Mouse (Mus musculus) T-helper 2 cell (primary cell): ENCODE data around the gene Xpnpep2.

Experiments
- in situ Hi-C: fragments of 300-600 bp; cut with MboI, MseI; formaldehyde crosslinking; loops from one replicate; pipeline ENCODE4 v1.15.1; 2025; ENCODE audit warnings: high pct_unique_total_duplicates

The Xpnpep2 gene

DNA sequence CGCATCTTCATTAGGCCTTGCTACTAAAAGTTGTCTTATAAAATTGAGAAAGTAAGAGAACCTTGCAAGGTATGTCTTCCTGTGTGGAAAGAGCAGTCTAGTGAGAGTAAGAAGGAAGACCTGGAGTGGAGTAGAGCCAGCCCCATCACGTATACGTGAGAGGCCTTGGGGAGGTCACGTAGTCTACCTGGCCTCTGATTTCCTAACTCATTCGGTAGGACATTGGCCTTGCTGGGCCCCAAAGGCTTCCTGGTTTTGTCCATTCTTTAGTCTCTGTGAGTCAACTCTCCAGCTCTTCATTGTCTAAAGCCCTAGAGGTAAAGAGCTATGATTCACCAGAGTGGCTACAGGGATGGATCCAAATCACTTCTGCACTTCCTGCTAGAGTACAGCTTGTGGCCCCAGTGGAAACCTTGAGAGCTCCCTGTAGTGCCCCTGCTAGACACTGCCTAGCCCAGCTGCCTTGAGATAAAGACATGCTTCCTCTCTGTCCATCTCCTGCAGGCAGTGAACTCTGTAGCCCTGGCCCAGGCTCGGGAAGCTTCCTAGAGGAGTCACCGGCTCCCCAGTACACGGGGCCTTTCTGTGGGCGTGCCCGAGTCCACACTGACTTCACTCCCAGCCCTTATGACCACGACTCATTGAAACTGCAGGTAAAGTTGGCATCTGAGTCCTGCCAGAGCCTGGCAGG lies 49.8 kb downstream of the Xpnpep2 start:
- in situ Hi-C loops: no loop called here

DNA sequence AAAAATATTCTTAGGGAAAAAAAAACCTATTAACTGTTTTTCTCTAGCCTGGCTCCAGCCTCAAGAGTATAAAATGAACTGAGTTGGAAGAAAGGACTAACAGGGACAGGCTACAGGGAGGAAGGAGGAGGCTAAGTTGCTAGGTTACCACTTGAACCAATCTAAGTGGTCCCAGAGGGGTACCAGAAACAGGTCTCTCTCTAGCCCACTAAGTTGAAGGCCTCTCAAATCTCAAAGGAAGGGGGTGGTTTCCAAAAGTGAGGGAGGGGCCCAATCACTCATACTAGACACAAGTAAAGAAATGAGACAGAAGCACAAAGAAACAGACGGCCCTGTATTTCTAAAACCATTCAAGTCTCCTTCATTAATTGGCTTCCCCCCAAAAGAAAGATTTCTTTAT lies 61.4 kb downstream of the Xpnpep2 start:
- in situ Hi-C loops: no loop called here

DNA sequence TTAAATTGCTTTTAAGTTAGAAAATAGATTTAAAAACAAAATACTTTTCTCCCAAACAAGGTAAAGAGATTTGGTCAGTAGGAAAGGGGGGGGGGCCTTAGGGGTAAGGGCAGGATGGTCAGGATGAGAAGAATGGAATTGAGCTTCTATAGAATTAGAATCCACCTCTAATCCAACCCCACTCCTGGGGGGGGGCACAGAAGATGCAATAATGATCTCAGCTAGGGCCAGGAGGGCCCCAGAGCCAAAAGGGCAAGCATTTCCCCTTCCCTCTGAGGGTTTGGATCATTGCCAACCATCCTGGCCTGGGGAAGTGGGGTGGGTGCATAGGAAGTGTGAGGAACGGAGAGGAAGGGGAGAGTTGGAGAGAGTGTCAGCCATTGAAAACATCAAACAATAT lies 61.8 kb downstream of the Xpnpep2 start:
- in situ Hi-C loops: no loop called here

DNA sequence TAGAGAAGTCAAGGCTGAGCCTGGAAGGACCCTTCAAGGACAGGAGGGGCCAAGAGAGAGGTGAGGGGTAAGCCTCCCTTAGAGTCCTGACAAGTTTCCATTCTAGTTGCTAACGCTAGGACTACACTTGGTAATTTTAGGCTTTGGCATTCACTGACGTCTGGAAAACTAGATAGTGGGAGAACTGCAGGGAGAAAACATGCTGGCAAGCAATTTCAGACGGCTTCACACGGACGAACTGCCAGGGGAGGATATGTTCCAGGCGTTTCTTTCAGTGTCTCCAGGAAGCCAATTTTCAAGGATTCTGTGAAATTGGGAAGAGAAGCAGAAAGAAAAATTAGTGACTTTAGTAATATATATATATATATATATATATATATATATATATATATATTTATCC lies 73.3 kb downstream of the Xpnpep2 start:
- in situ Hi-C loops: no loop called here

DNA sequence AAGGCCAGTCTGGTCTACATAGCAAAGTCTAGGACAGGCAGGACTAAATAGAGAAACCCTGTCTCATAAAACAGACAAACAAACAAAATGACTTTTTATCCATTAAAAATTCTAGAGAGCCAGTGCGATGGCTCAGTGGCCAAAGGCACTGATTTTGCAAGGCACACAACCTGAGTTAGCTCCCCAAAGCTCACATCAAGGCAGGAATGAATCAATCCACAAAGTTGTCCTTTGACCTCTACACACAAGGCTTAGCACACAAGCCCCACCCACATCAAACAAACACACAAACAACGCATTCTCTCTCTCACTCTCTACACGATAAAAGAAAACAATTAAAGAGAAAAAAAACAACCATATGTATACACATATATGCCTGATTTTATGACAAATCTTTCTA lies 76.2 kb downstream of the Xpnpep2 start:
- in situ Hi-C loops: no loop called here
